Mouse (Mus musculus): ENCODE results near the gene Josd2. TPM values are rescaled to one million over a fixed set of nuclear protein-coding genes. Genes with fewer than 3 reads are reported as not detected.

Josd2 gene
- polyA plus RNA-seq, 1 experiment from 2014 or later: 128 TPM

- WGBS: 4% methylated on average over 4 of the region's 4 CpGs
- no peak for ATAC-seq (ENCODE audit: insufficient number of reproducible peaks, insufficient read depth, low FRiP score, low read depth)
- peak overlapping the region; percentile 54 to 78 for H3K4me3 ChIP-seq (ENCODE audit: control insufficient read depth in 1 of 2, insufficient read depth in 1 of 2, low read depth in 1 of 2, low read length in 2 of 2)
Observed at GRCm38 (mm10) chr7:44474419-44474818, 6.6 kb downstream of the Josd2 start.

GRCm38 (mm10) chr7:44475046-44475614 lies 7.3 kb downstream of the Josd2 start:
- H3K27me3 ChIP-seq (ENCODE audit: control insufficient read depth, insufficient read depth, low read length): no peaks in the 10 kb centered on the region
- peak overlapping the region; percentile 95 for H3K9ac ChIP-seq (ENCODE audit: low read length)
- peaks cover 27 to 34% of the 10 kb centered on the region in 2 experiments for H3K4me1 ChIP-seq (ENCODE audit: control insufficient read depth in 2 of 2, insufficient read depth in 2 of 2, low read length in 2 of 2)
- no peak for ATAC-seq (ENCODE audit: insufficient number of reproducible peaks, insufficient read depth, low FRiP score, low read depth)
- H3K4me3 ChIP-seq (ENCODE audit: control insufficient read depth in 1 of 2, insufficient read depth in 1 of 2, low read depth in 1 of 2, low read length in 2 of 2): peak overlapping the region; percentile 54 to 78
- no peaks in the 10 kb centered on the region for H3K36me3 ChIP-seq (ENCODE audit: control insufficient read depth, insufficient read depth, low read length)
- no peaks in the 10 kb centered on the region for H3K9me3 ChIP-seq (ENCODE audit: control insufficient read depth, low read length)
- WGBS: 16% methylated on average over 5 of the region's 5 CpGs
- H3K27ac ChIP-seq (replicated peaks in 1 of 2; ENCODE audit: control insufficient read depth in 1 of 2, insufficient read depth in 1 of 2, low read depth in 2 of 2, low read length in 2 of 2): peak overlapping the region; percentile 93 to 99
- peak overlapping the region; percentile 73 for H3K4me2 ChIP-seq (ENCODE audit: low read length)

More at GRCm38 (mm10) chr7:44474419-44474818, 6.6 kb downstream of the Josd2 start:
- H3K27ac ChIP-seq (replicated peaks in 1 of 2; ENCODE audit: control insufficient read depth in 1 of 2, insufficient read depth in 1 of 2, low read depth in 2 of 2, low read length in 2 of 2): peak overlapping the region; percentile 93 to 99
- peak overlapping the region; percentile 95 for H3K9ac ChIP-seq (ENCODE audit: low read length)
- no peaks in the 10 kb centered on the region for H3K36me3 ChIP-seq (ENCODE audit: control insufficient read depth, insufficient read depth, low read length)
- no peaks in the 10 kb centered on the region for H3K27me3 ChIP-seq (ENCODE audit: control insufficient read depth, insufficient read depth, low read length)
- peak overlapping the region; percentile 73 for H3K4me2 ChIP-seq (ENCODE audit: low read length)
- H3K4me1 ChIP-seq (ENCODE audit: control insufficient read depth in 2 of 2, insufficient read depth in 2 of 2, low read length in 2 of 2): peaks cover 34 to 41% of the 10 kb centered on the region in 2 experiments
- H3K9me3 ChIP-seq (ENCODE audit: control insufficient read depth, low read length): no peaks in the 10 kb centered on the region

GRCm38 (mm10) chr7:44482836-44483435 lies 15.2 kb downstream of the Josd2 start:
- H3K9ac ChIP-seq (ENCODE audit: low read length): peak overlapping the region; percentile 70
- peaks cover 26% of the 10 kb centered on the region for H3K36me3 ChIP-seq (ENCODE audit: control insufficient read depth, insufficient read depth, low read length)
- peak overlapping the region; percentile 24 to 72 for H3K27ac ChIP-seq (replicated peaks in 1 of 2; ENCODE audit: control insufficient read depth in 1 of 2, insufficient read depth in 1 of 2, low read depth in 2 of 2, low read length in 2 of 2)
- no peak for ATAC-seq (ENCODE audit: insufficient number of reproducible peaks, insufficient read depth, low FRiP score, low read depth)
- peak overlapping the region; percentile 73 for H3K4me2 ChIP-seq (ENCODE audit: low read length)
- peak overlapping the region; percentile 23 to 37 for H3K4me3 ChIP-seq (ENCODE audit: control insufficient read depth in 1 of 2, insufficient read depth in 1 of 2, low read depth in 1 of 2, low read length in 2 of 2)
- H3K27me3 ChIP-seq (ENCODE audit: control insufficient read depth, insufficient read depth, low read length): no peaks in the 10 kb centered on the region
- 38% methylated on average over 3 of the region's 3 CpGs for WGBS
- H3K9me3 ChIP-seq (ENCODE audit: control insufficient read depth, low read length): no peaks in the 10 kb centered on the region
- H3K4me1 ChIP-seq (ENCODE audit: control insufficient read depth in 2 of 2, insufficient read depth in 2 of 2, low read length in 2 of 2): peaks cover 0 to 14% of the 10 kb centered on the region in 2 experiments; a peak in 2 of 4 replicates

- peaks cover 34% of the 10 kb centered on the region for H3K36me3 ChIP-seq (ENCODE audit: control insufficient read depth, insufficient read depth, low read length)
- peak overlapping the region; percentile 52 for H3K9ac ChIP-seq (ENCODE audit: low read length)
- no peaks in the 10 kb centered on the region for H3K9me3 ChIP-seq (ENCODE audit: control insufficient read depth, low read length)
- peak overlapping the region; percentile 24 to 53; a peak in 2 of 4 replicates for H3K27ac ChIP-seq (replicated peaks in 1 of 2; ENCODE audit: control insufficient read depth in 1 of 2, insufficient read depth in 1 of 2, low read depth in 2 of 2, low read length in 2 of 2)
- H3K4me2 ChIP-seq (ENCODE audit: low read length): peak overlapping the region; percentile 48
- H3K4me3 ChIP-seq (ENCODE audit: control insufficient read depth in 1 of 2, insufficient read depth in 1 of 2, low read depth in 1 of 2, low read length in 2 of 2): peak overlapping the region in 1 of 2 experiments; percentile 9; a peak in 1 of 4 replicates
- peaks cover 0 to 14% of the 10 kb centered on the region in 2 experiments; a peak in 2 of 4 replicates for H3K4me1 ChIP-seq (ENCODE audit: control insufficient read depth in 2 of 2, insufficient read depth in 2 of 2, low read length in 2 of 2)
- ATAC-seq (ENCODE audit: insufficient number of reproducible peaks, insufficient read depth, low FRiP score, low read depth): no peak
- 84% methylated on average over 1 of the region's 1 CpGs for WGBS
- H3K27me3 ChIP-seq (ENCODE audit: control insufficient read depth, insufficient read depth, low read length): no peaks in the 10 kb centered on the region
Observed at GRCm38 (mm10) chr7:44484109-44484508, 16.3 kb downstream of the Josd2 start.

GRCm38 (mm10) chr7:44484841-44485571 lies 17.2 kb downstream of the Josd2 start:
- Histone ChIP-seq H3K9me3 (ENCODE audit: control insufficient read depth, low read length) (no peaks in the 10 kb centered on the region), H3K4me3 (ENCODE audit: control insufficient read depth in 1 of 2, insufficient read depth in 1 of 2, low read depth in 1 of 2, low read length in 2 of 2) (0 out of 4 replicates have a peak overlapping the region, but pooled peaks of 1 of the 2 experiments have one; percentile 9), H3K27ac (replicated peaks in 1 of 2; ENCODE audit: control insufficient read depth in 1 of 2, insufficient read depth in 1 of 2, low read depth in 2 of 2, low read length in 2 of 2) (peak overlapping the region in 1 of 2 experiments; percentile 53; a peak in 2 of 4 replicates), H3K27me3 (ENCODE audit: control insufficient read depth, insufficient read depth, low read length) (no peaks in the 10 kb centered on the region), H3K9ac (ENCODE audit: low read length) (0 out of 2 replicates have a peak overlapping the region, but pooled peaks have one; percentile 21), H3K4me1 (ENCODE audit: control insufficient read depth in 2 of 2, insufficient read depth in 2 of 2, low read length in 2 of 2) (peaks cover 0 to 15% of the 10 kb centered on the region in 2 experiments; a peak in 3 of 4 replicates), H3K36me3 (ENCODE audit: control insufficient read depth, insufficient read depth, low read length) (peaks cover 40% of the 10 kb centered on the region), H3K4me2 (ENCODE audit: low read length) (peak overlapping the region; percentile 48; the same call in 1 of the 2 replicates)
- 27% methylated on average over 5 of the region's 5 CpGs for whole genome bisulfite sequencing
- ATAC-seq (ENCODE audit: insufficient number of reproducible peaks, insufficient read depth, low FRiP score, low read depth): no peak

- no peak for ATAC-seq (ENCODE audit: insufficient number of reproducible peaks, insufficient read depth, low FRiP score, low read depth)
- peaks cover 2 to 18% of the 10 kb centered on the region in 2 experiments; a peak in 2 of 4 replicates for H3K4me1 ChIP-seq (ENCODE audit: control insufficient read depth in 2 of 2, insufficient read depth in 2 of 2, low read length in 2 of 2)
- no peak overlapping the region for H3K9ac ChIP-seq (ENCODE audit: low read length)
- H3K4me2 ChIP-seq (ENCODE audit: low read length): 0 out of 2 replicates have a peak overlapping the region, but pooled peaks have one; percentile 48
- no peaks in the 10 kb centered on the region for H3K27me3 ChIP-seq (ENCODE audit: control insufficient read depth, insufficient read depth, low read length)
- peak overlapping the region in 1 of 2 experiments; percentile 53; a peak in 2 of 4 replicates for H3K27ac ChIP-seq (replicated peaks in 1 of 2; ENCODE audit: control insufficient read depth in 1 of 2, insufficient read depth in 1 of 2, low read depth in 2 of 2, low read length in 2 of 2)
- H3K36me3 ChIP-seq (ENCODE audit: control insufficient read depth, insufficient read depth, low read length): peaks cover 46% of the 10 kb centered on the region
- no peak overlapping the region for H3K4me3 ChIP-seq (ENCODE audit: control insufficient read depth in 1 of 2, insufficient read depth in 1 of 2, low read depth in 1 of 2, low read length in 2 of 2)
- H3K9me3 ChIP-seq (ENCODE audit: control insufficient read depth, low read length): no peaks in the 10 kb centered on the region
- WGBS: 65% methylated on average over 7 of the region's 7 CpGs
Observed at GRCm38 (mm10) chr7:44485572-44486195, 17.9 kb downstream of the Josd2 start.
